Mouse (Mus musculus) E14TG2a.4 (cell line): ENCODE results near the gene Slc35f4.

ENCODE experiments used
- H3K27me3 ChIP-seq: 2 replicates; pipeline ENCODE4 v1.6.1; 2014; ENCODE audit warnings: low read length, control low read depth; ENCODE audit not compliant: insufficient read depth
- H3K36me3 ChIP-seq: 2 replicates; pipeline ENCODE4 v1.6.1; 2014; ENCODE audit warnings: low read length, control low read depth; ENCODE audit not compliant: insufficient read depth
- H3K4me1 ChIP-seq: replicated peaks from 2 replicates; pipeline ENCODE4 v1.6.1; 2014; ENCODE audit warnings: low read depth, low read length, control low read depth
- H3K4me3 ChIP-seq: replicated peaks from 2 replicates; pipeline ENCODE4 v1.5.1; 2014; ENCODE audit warnings: mild to moderate bottlenecking, low read length
- H3K9me3 ChIP-seq: 2 replicates; pipeline ENCODE4 v1.6.1; 2014; ENCODE audit warnings: low read length, control low read depth
- CTCF ChIP-seq: conservative IDR thresholded peaks from 2 replicates; pipeline ENCODE4 v1.5.1; 2014; ENCODE audit warnings: low read length
- NANOG ChIP-seq: IDR thresholded peaks from 2 replicates; pipeline ENCODE4 v1.6.1; 2014; ENCODE audit warnings: borderline replicate concordance, low read length, mixed read lengths
- POU5F1 ChIP-seq: IDR thresholded peaks from 2 replicates; pipeline ENCODE4 v1.6.1; 2014; ENCODE audit warnings: low read length, borderline replicate concordance

Gene Slc35f4

GRCm38 (mm10) chr14:49495192-49495591 is 30.7 kb downstream of the Slc35f4 start:
- H3K4me3 ChIP-seq, result no peak overlapping the region
- H3K27me3 ChIP-seq, result no peaks in the 10 kb centered on the region
- H3K4me1 ChIP-seq, result no peaks in the 10 kb centered on the region
- H3K36me3 ChIP-seq, result no peaks in the 10 kb centered on the region
- H3K9me3 ChIP-seq, result no peaks in the 10 kb centered on the region
- no peak for TF ChIP-seq POU5F1
- TF ChIP-seq NANOG, result no peak
- no peak for TF ChIP-seq CTCF

GRCm38 (mm10) chr14:49493793-49494192 is 32.1 kb downstream of the Slc35f4 start:
- no peaks in the 10 kb centered on the region for H3K36me3 ChIP-seq
- no peaks in the 10 kb centered on the region for H3K4me1 ChIP-seq
- TF ChIP-seq NANOG, result no peak
- no peak for TF ChIP-seq CTCF
- no peak for TF ChIP-seq POU5F1
- no peak overlapping the region for H3K4me3 ChIP-seq
- no peaks in the 10 kb centered on the region for H3K27me3 ChIP-seq
- H3K9me3 ChIP-seq, result peaks cover 1% of the 10 kb centered on the region; the same call in 1 of the 2 replicates

GRCm38 (mm10) chr14:49492506-49492905 is 33.3 kb downstream of the Slc35f4 start:
- H3K9me3 ChIP-seq, result peaks cover 14% of the 10 kb centered on the region
- H3K27me3 ChIP-seq, result no peaks in the 10 kb centered on the region
- H3K4me3 ChIP-seq, result no peak overlapping the region
- TF ChIP-seq POU5F1 (no peak), CTCF (no peak), NANOG (no peak)
- H3K36me3 ChIP-seq, result no peaks in the 10 kb centered on the region
- no peaks in the 10 kb centered on the region for H3K4me1 ChIP-seq

DNA sequence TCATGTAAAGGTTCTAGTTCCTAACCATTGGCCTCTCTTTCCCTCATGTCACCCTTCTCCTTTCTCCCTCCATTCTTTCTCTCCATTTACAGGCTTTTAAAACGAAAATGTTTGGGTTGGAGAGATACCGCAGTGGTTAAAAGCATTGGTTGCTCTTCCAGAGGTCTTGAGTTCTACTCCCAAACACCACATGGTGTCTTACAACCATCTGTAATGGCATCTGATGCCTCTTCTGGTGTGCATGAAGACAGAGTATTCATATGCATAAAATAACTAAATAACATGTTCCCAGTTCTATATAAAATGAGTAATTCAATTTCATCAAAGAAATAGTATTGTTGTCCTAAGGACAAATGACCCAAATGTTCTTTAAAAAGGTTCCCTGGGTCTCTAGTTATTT is 49.2 kb downstream of the Slc35f4 start:
- no peak for TF ChIP-seq CTCF
- TF ChIP-seq NANOG, result no peak
- no peak for TF ChIP-seq POU5F1
- no peak overlapping the region for H3K4me3 ChIP-seq
- no peaks in the 10 kb centered on the region for H3K36me3 ChIP-seq
- no peaks in the 10 kb centered on the region for H3K27me3 ChIP-seq
- H3K4me1 ChIP-seq, result no peaks in the 10 kb centered on the region
- H3K9me3 ChIP-seq, result no peaks in the 10 kb centered on the region

- Histone ChIP-seq H3K4me3 (no peak overlapping the region), H3K9me3 (peaks cover 10% of the 10 kb centered on the region), H3K36me3 (no peaks in the 10 kb centered on the region), H3K4me1 (no peaks in the 10 kb centered on the region), H3K27me3 (no peaks in the 10 kb centered on the region)
- TF ChIP-seq NANOG (no peak), CTCF (no peak), POU5F1 (no peak)
Measured at GRCm38 (mm10) chr14:49461761-49462160, 64.1 kb downstream of the Slc35f4 start.

DNA sequence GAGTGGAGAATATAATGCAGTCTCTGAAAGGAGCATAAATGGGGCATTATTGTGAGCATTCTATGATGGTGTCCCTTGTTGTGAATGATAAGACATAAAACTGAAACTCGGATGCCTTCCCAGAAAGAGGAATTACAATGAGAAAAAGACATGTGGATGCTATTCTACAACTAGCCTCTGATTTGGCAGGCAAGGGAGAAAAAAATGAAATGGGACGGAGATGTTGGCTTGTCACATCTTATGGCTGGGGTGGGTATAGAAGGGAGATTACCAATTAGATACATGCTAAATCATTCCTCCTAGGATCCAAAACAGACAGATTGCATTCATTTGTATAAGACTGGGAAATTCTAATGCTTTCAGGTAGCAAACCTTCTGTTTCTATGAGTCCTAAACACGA is 65.0 kb downstream of the Slc35f4 start:
- TF ChIP-seq POU5F1, result no peak
- no peak for TF ChIP-seq NANOG
- TF ChIP-seq CTCF, result no peak

DNA sequence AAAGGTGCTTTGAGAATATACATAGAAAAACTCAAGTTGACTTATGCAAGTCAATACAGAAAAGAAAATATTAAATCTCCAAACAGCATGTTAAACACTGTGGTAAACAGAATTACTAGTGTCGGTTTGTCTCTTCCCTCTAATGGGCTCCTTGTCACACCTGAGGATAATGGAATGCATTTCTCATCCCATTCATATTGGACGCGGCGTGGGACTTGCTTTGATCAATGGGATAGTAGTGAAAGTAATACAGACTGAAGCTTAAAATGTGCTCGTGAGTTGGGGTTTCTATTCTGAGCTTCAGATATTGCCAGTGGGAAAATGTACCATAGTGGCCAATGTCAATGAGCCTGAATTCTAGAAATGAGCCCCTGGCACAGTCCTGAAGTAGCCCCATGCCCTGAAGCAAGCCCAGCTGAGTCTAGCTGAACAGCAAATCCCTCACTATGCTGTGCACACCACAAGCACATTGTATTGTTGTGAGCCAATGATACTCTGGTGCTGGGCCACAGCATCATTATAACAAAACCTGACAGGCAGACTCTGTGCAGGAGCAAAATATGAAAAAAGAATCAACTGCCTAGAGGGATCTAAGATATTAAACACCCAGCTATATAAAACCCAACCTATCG is 71.4 kb downstream of the Slc35f4 start:
- H3K9me3 ChIP-seq, result peaks cover 10% of the 10 kb centered on the region
- H3K4me3 ChIP-seq, result no peak overlapping the region
- peaks cover 20% of the 10 kb centered on the region for H3K27me3 ChIP-seq
- TF ChIP-seq POU5F1 (no peak), CTCF (no peak), NANOG (no peak)
- H3K4me1 ChIP-seq, result peaks cover 3% of the 10 kb centered on the region; the same call in 1 of the 2 replicates
- no peaks in the 10 kb centered on the region for H3K36me3 ChIP-seq

More for the DNA sequence above, 65.0 kb downstream of the Slc35f4 start:
- Histone ChIP-seq H3K4me1 (no peaks in the 10 kb centered on the region), H3K27me3 (no peaks in the 10 kb centered on the region), H3K36me3 (no peaks in the 10 kb centered on the region), H3K4me3 (no peak overlapping the region), H3K9me3 (peaks cover 10% of the 10 kb centered on the region)

- Histone ChIP-seq H3K36me3 (no peaks in the 10 kb centered on the region), H3K4me3 (no peak overlapping the region), H3K9me3 (peaks cover 5% of the 10 kb centered on the region), H3K4me1 (peaks cover 3% of the 10 kb centered on the region; the same call in 1 of the 2 replicates), H3K27me3 (peaks cover 20% of the 10 kb centered on the region)
- no peak for TF ChIP-seq NANOG
- no peak for TF ChIP-seq CTCF
- no peak for TF ChIP-seq POU5F1
Measured at GRCm38 (mm10) chr14:49453782-49454181, 72.1 kb downstream of the Slc35f4 start.

- Histone ChIP-seq H3K9me3 (no peaks in the 10 kb centered on the region), H3K4me1 (peaks cover 24% of the 10 kb centered on the region), H3K4me3 (no peak overlapping the region), H3K27me3 (peaks cover 23% of the 10 kb centered on the region), H3K36me3 (no peaks in the 10 kb centered on the region)
- TF ChIP-seq NANOG (peak; percentile 98), CTCF (no peak), POU5F1 (peak; percentile 99)
Measured at GRCm38 (mm10) chr14:49447669-49448068, 78.2 kb downstream of the Slc35f4 start.
